Mouse (Mus musculus) brown adipose tissue, adult 24 weeks (tissue): ENCODE measurements around the gene Ttc4. TPM values are rescaled to one million over a fixed set of nuclear protein-coding genes. Genes with fewer than 3 reads are reported as not detected.

Source experiments
- H3K27ac ChIP-seq: fragments of 200-500 bp; replicated peaks from 2 replicates; pipeline ENCODE4 v1.5.1; 2012; ENCODE audit warnings: low read depth, mild to moderate bottlenecking, low read length
- H3K4me1 ChIP-seq: fragments of 200-500 bp; 2 replicates; pipeline ENCODE4 v1.6.1; 2012; ENCODE audit warnings: low read length, mixed read lengths; ENCODE audit not compliant: control insufficient read depth, insufficient read depth, insufficient read length
- H3K4me3 ChIP-seq: fragments of 200-500 bp; 2 replicates; pipeline ENCODE4 v1.5.1; 2012; ENCODE audit warnings: low read depth, mild to moderate bottlenecking, low read length, moderate library complexity; ENCODE audit not compliant: insufficient read depth
- polyA plus RNA-seq: library from polyadenylated mRNA; stranded (reverse); fragments of >200 nt; gene quantifications from 2 replicates; pipeline ENCODE4 v1.2.4, GENCODE M21; 2012; ENCODE audit not compliant: missing spikeins, insufficient read depth, insufficient read length

Gene Ttc4
- polyA plus RNA-seq, 1 experiment = 18.4 TPM

DNA sequence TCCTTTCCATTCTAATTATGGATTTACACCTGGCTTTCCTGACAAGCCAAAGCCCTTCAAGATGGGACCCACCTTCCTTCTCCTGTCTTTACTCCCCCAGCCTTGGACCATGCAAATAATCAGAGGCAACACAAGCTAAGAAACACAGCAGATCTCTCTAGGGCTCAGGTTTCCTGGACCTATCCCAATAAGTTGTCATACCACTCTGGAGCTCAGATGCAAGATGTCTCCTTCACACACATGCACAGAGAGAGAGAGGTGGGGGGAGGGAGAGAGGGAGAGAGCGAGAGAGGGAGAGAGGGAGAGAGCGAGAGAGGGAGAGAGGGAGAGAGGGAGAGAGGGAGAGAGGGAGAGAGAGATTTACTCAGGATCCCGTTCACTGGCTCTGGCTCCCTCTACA, 46.4 kb downstream of the Ttc4 start:
- no peak overlapping the region for H3K27ac ChIP-seq
- no peak overlapping the region for H3K4me3 ChIP-seq
- peaks cover 4% of the 10 kb centered on the region; the same call in 1 of the 2 replicates for H3K4me1 ChIP-seq

DNA sequence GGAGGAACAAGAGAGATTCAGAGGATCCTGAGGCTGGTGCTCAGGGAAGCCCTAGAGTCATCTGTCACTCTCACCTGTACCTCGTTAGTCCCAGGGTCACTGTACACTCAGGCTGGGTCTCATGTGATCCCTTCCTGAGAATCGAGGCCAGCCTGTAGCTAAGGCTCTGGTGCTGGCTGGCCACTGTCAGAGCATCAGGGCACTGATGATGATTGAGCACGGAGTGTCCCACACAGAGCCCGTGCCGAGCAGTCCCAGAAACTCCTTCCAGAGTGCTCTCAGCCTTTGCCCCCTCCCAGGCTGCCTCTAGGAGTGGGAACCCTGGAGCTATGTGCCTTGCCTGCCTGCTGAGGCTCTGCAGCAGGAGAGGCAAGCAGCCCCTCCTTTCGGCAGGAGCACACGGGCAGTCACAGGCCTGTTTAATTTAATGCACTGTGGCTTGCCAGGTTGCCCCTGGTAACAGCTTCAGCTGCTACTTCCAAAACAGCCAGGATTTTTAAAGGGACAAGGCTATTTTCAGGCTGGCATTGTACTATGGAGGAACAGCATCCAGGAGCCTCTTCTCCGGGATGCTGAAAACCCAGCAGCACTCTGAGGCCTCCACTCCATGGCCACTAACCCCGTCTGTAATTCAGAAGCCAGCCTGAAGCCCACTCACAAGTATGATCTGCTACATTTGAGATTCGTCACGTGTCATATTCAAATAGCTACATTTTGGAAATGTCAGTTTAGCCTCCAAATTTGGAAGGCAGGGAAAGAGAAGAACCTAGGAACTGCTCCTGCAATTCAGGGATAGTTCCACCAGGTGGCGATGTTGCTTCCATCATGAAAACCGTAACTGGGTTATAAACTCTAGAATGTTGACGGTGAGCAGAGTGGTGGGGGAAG, 48.2 kb downstream of the Ttc4 start:
- Histone ChIP-seq H3K4me3 (no peak overlapping the region), H3K4me1 (peaks cover 4% of the 10 kb centered on the region; the same call in 1 of the 2 replicates), H3K27ac (no peak overlapping the region)

DNA sequence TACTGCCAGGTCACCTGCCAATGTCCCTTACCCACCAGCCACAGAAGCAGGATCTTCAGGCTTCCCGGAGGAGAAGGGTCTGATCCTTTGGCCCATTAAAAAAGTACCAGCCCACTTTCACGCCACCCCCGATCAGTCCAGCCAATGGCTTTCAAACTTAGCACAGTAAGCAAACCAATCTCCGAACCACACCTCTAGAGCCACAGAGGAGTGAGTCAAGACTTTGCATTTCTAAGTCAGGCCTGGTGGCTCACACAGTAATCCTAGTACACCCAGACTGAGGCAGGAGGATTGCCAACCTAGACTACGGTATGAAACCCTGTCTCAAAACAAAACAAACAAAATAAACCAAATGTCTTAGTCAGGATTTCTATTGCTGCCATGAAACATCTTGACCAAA, 49.4 kb downstream of the Ttc4 start:
- Histone ChIP-seq H3K4me3 (no peak overlapping the region), H3K4me1 (peaks cover 4% of the 10 kb centered on the region; the same call in 1 of the 2 replicates), H3K27ac (no peak overlapping the region)

DNA sequence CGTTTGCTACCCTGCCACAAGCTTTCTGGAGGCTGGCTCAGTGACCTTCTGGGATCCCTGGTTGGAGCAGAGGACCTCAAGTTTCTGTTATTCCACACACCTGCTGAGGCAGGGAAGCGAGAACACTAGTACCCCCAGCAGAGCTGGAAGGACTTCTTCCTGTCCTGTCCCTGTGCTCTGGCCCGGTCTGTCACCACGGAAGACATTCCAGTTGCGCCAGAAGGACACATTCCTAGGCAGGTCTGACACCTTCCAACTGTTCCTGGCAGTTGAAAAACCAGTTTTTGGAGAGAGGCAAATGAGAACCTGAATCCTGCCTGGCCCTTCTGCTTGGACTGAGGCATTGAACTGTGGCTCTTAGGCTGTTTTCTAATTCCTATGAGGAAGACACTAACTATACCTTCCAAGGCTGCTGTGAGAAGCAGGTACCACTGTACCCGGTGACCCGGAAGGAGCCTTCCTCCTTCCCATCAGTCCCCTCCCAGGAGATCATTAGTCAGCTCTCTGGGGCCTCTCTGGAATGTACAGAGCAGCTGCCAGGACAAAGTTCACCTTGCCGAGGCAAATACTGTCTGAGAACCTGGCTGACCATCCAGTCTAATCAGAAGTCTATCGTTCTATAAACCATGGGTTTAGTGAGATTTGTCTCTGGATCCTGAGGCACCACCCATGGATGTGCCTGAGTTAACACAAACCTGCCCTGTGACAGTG, 49.9 kb downstream of the Ttc4 start:
- Histone ChIP-seq H3K27ac (no peak overlapping the region), H3K4me3 (no peak overlapping the region), H3K4me1 (peaks cover 4% of the 10 kb centered on the region; the same call in 1 of the 2 replicates)

DNA sequence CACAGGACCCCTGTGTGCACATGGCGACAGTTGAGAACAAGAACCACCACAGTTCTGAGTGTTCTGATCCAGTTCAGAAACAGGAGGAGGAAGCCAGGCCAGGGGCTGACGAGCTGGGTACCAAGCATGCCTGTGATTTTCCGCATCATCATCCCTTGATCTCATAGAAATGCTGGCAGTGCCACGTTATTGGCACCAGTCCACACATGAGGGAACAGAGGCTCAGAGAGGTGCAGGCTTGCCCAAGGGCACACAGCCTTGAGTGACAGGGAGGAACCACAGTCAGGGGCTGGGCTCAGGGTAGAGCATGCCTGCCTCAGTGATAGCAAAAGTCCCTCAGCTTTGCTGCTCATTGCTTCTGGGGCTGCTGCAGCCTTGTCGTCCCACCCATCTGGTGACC, 50.9 kb downstream of the Ttc4 start:
- peaks cover 4% of the 10 kb centered on the region; the same call in 1 of the 2 replicates for H3K4me1 ChIP-seq
- H3K27ac ChIP-seq = no peak overlapping the region
- H3K4me3 ChIP-seq = no peak overlapping the region

DNA sequence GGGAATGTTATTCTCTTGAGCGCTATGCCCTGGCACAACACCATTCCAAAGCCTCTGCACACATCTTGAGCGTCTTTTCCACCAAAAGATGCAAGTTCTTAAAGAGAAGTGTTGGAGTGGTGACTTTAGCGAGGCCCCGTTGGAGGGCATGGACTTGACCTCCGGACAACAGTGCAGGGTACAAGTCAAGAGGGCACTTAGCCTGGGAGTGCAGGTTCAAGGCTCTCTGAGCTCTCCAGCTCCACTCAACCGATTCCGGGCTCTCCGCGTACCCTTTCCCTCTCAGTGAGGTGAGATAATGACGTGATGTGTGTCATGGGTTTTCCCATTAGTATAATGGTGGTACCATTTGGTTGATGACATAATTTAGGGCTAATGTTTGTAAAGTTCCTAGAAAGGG, 54.5 kb downstream of the Ttc4 start:
- H3K4me3 ChIP-seq = no peak overlapping the region
- H3K4me1 ChIP-seq = peaks cover 4% of the 10 kb centered on the region; the same call in 1 of the 2 replicates
- H3K27ac ChIP-seq = no peak overlapping the region

DNA sequence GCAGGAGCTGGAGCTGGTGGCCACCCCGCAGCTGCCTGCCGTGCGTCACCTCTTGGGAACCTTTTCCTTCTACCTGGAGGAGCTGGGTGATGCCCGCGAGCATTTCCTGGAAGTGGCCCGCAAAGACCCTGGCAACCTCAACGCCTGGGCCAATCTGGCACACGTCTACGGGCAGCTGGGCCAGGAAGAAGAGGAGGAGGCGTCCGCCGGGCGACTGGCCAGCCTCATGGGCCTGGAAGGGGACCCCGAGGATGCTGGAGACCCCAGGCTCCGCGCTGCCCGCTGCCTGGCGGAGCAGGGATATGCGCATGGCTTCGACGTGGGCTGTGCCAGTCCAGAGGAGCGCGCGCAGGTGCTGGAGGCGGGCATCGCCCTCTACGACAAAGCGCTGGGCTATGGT, 56.0 kb downstream of the Ttc4 start:
- H3K4me1 ChIP-seq = no peaks in the 10 kb centered on the region
- no peak overlapping the region for H3K27ac ChIP-seq
- no peak overlapping the region for H3K4me3 ChIP-seq

DNA sequence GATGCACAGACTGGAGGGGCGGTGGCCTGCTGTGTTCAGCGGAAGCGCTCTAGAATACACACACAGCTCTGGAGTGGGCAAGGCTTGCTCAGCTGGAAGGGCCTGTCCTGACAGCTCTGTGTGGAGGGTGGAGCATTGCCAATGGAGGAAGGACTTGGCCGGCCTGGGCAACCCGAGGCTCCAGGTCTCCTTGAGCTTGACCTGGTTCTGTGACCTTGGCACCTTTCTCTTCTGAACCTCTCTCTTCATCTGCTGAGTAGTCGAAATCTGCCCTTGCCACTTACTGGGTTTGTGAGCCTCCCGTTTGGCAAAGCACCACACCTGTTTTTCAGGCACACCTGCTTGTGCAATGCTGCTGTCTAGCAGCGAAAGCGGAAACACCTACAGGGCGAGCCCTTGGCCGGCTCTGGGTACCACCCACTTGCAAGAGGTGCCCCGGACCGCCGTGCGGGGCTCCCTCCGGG, 56.7 kb downstream of the Ttc4 start, which contains the start of gene Ttc22:
Ttc22 (plus strand) TSS at position 403 of the 464 bp plus-strand sequence.
- Histone ChIP-seq H3K27ac (no peak within 1 kb of the TSS), H3K4me1 (no peaks in the 10 kb centered on the region), H3K4me3 (no peak within 1 kb of the TSS)

DNA sequence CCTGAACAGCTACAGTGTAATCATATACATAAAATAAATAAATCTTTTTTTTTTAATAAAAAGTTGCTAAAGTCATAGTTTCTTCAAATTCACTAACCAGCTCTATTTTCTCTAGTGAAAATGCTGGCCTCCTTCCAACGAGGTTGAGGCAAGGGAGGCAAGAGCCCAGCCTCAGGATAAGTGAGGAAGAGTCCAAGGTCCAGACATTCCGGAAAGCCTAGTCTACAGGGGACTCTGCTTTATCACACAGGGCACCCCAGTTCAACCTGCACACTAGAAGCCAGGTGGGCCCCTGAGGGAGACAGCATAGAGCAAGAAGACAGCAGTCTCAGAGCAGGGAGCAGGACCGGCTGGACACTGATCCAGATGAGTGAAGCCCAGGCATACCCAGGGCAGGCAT, 57.3 kb downstream of the Ttc4 start:
- H3K4me3 ChIP-seq = no peak overlapping the region
- no peak overlapping the region for H3K27ac ChIP-seq
- H3K4me1 ChIP-seq = no peaks in the 10 kb centered on the region; the same call in 1 of the 2 replicates

DNA sequence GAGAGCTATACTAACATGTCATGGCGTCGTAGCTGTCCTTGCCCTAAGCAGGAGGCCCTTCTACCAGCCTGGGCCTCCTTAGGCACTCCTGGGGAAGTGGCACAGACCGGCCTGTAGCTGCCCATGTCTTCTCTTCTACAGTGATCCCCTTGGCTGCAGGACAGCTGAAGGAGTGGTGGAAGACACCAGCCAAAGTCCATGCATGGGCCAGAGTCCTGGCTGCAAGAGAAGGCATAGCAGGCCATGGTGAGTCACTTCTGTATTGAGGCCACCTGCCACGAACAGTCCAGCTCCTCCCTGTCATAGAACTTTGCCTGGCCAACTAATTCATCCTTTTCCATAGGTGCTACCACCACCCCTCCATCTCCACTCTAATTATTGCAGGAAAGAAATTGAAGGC, 59.8 kb downstream of the Ttc4 start:
- Histone ChIP-seq H3K4me3 (no peak overlapping the region), H3K4me1 (no peaks in the 10 kb centered on the region; the same call in 1 of the 2 replicates), H3K27ac (no peak overlapping the region)

DNA sequence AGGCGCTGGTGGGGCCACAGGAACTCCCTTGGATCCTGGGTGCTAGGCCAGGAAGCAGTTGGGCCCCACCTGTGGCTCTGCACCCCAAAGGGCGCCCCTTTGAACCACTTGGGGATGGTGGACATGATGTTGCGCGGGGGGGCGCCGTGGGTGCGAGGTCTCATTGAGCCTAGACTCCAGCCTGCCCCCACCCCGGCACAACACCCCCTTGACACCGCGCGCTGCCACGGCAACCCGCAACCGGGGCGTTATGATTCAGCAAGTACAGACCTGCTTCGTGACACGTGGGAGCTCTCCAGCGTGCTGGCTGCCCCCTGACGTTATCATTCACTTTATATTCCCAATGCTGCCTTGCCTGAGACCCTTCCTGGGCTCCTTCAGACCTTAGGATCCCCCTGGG, 61.7 kb downstream of the Ttc4 start, which contains the start of gene Lexm:
Lexm (minus strand) TSS at position 186 of the 400 bp plus-strand sequence.
- no peaks in the 10 kb centered on the region; the same call in 1 of the 2 replicates for H3K4me1 ChIP-seq
- H3K27ac ChIP-seq = no peak within 1 kb of the TSS
- H3K4me3 ChIP-seq = no peak within 1 kb of the TSS

DNA sequence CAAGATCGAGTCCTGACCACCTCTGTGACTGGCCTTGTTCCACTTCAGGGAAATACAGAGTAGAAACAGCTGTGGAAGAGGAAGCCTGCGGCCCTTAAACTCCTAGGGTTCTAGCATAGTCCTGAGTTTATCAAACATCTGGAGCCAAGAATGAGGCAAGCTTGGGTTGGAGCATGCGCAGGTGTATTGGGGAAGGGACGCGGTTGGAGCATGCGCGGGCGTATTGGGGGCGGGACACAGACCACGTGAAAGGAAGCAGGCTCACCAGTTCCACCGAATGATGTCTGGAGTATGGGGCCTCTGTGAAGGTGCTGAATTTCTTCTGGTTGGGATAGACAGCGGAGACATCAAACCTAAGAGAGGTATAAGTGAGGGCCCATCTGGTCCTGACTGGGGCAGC, 63.1 kb downstream of the Ttc4 start:
- H3K4me3 ChIP-seq = no peak overlapping the region
- no peaks in the 10 kb centered on the region; the same call in 1 of the 2 replicates for H3K4me1 ChIP-seq

DNA sequence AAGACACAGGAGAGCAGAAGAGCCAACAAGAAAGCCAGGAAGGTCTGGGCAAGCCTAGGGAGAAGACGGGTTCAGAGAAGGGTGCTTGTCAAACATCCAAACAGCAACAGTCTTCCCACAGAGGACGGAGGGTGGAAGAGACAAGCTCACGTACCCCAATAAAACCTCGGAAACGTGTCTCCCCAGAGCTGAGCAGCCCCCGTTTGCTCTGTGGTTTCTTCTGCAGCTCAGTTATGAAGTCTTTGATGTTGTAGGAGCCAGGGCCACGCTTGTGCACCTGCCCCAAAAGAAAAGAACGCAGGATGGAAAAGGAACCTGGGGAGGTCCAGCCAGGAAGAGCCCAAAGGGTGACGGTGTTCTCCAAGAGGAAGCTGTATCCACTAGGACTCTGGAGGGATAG, 63.9 kb downstream of the Ttc4 start:
- no peaks in the 10 kb centered on the region; the same call in 1 of the 2 replicates for H3K4me1 ChIP-seq
- H3K27ac ChIP-seq = no peak overlapping the region
- no peak overlapping the region for H3K4me3 ChIP-seq

More for the DNA sequence above, 63.1 kb downstream of the Ttc4 start:
- H3K27ac ChIP-seq = no peak overlapping the region

DNA sequence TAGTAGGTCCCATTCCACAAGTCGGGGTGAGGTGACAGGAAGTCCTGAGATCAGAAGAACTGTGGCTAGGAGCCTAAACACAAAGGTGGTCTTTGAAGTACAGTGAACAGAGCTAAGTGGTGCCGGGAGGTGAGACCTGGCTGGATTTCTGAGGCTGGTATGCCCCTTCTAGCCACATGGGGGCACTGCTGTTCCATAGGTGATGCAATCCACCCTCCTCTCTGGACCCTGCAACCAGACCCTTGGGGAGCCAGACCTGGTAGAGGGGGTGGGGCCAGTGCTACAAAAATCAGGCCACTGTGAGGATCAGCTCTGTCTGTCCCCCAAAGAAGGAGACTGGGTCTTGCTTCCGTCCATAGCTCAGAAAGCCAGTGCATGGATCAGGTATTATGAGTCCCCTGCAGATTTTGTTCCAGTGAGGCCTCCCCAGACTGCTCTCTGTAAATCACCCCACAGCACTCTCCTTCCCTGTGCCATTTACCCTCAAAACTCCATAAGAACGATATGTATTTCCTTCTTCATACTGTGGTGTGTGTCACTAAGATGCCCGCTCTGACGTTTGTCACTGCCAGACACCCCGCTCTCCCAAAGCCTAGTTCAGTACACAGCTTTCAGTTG, 64.5 kb downstream of the Ttc4 start:
- Histone ChIP-seq H3K4me1 (no peaks in the 10 kb centered on the region; the same call in 1 of the 2 replicates), H3K27ac (no peak overlapping the region)

DNA sequence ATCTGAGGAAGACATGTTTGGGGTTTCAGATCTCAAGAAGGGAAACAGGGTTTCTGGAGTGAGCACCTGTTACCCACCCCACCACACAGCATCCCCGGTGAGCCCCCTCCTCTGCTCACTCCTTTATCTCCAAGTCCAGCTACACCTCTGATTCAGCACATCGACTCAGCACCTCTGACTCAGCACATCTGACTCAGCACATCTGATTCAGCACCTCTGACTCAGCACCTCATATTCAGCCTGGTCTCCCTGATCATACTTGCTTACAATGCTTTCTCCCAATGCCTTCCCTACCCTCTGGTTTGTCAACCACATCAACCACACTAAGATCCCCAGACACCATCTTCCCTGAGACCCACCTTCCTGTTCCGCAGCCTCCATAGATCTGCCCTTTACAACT, 65.2 kb downstream of the Ttc4 start:
- H3K4me3 ChIP-seq = no peak overlapping the region
- no peaks in the 10 kb centered on the region; the same call in 1 of the 2 replicates for H3K4me1 ChIP-seq
- no peak overlapping the region for H3K27ac ChIP-seq

More for the DNA sequence above, 64.5 kb downstream of the Ttc4 start:
- H3K4me3 ChIP-seq = no peak overlapping the region
